Mouse (Mus musculus): Measurements from ENCODE around the gene Tac4.

Gene Tac4

GRCm38 (mm10) chr11:95318116-95318515 lies 56.8 kb downstream of the Tac4 start:
- no peak for DNase-seq (ENCODE audit: low read depth)
